Mouse (Mus musculus): ENCODE results near the gene Rfc4. TPM values are rescaled to one million over a fixed set of nuclear protein-coding genes. Genes with fewer than 3 reads are reported as not detected.

The Rfc4 gene
- polyA plus RNA-seq, 1 experiment from 2014 or later = 37.1 TPM

DNA sequence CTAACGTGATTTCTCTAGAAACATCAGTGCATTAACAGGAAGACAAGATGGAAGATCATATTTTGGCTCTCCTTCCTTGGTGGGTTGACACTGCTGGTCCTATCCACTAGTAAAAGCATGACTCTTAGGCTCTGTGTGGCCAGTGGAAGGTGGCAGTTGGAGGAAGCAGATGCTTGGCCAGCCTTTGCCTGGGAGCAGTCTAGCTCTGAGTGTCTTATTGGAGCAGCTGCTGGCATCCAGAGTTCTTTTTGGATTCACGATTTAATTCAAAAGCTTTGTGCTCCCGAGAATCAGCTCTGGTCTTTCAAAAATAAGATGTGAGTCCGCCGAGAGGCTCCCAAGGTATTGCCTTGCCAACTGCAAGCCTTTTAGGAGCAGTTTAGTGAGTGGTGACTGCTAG, 17.7 kb upstream of the Rfc4 start:
- no peak for ATAC-seq
- 80% methylated on average over 5 of the region's 5 CpGs for WGBS
- H3K4me2 ChIP-seq (ENCODE audit: low read length) = no peak overlapping the region
- no peak overlapping the region for H3K9ac ChIP-seq (ENCODE audit: low read depth, low read length)
- no peak overlapping the region for H3K27ac ChIP-seq (ENCODE audit: low read length)
- H3K27me3 ChIP-seq (ENCODE audit: control insufficient read depth, insufficient read depth, low read depth, low read length) = no peaks in the 10 kb centered on the region
- no peak overlapping the region for H3K4me3 ChIP-seq (ENCODE audit: low read depth, low read length)
- H3K36me3 ChIP-seq (ENCODE audit: control insufficient read depth, insufficient read depth, low read length) = no peaks in the 10 kb centered on the region
- H3K9me3 ChIP-seq (replicated peaks; ENCODE audit: control insufficient read depth, low read length, poor library complexity, severe bottlenecking) = no peaks in the 10 kb centered on the region
- no peaks in the 10 kb centered on the region for H3K4me1 ChIP-seq (ENCODE audit: control insufficient read depth, insufficient read depth, low read length)

DNA sequence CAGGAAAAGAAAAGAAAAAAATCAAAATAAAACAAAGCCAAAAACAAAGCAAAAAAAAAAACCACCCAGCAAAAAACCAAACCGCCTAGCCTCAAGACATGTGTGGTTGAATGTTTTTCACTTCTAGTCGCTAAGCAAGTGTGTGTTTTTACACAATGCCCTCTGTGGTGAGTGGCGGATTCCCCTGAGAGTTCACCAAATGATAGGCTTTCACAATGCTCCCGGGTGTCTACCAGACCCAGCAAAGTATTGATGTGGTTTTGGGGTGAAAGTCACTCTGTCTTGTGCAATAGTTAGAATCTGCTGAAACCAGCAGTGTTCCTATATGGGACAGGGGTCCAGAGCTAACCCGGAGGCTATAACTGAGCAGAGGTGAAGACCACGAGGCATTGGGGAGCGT, 16.8 kb upstream of the Rfc4 start:
- ATAC-seq = no peak
- H3K27ac ChIP-seq (ENCODE audit: low read length) = no peak overlapping the region
- 93% methylated on average over 7 of the region's 7 CpGs for WGBS
- no peaks in the 10 kb centered on the region for H3K4me1 ChIP-seq (ENCODE audit: control insufficient read depth, insufficient read depth, low read length)
- no peak overlapping the region for H3K4me3 ChIP-seq (ENCODE audit: low read depth, low read length)
- H3K4me2 ChIP-seq (ENCODE audit: low read length) = no peak overlapping the region
- no peaks in the 10 kb centered on the region for H3K9me3 ChIP-seq (replicated peaks; ENCODE audit: control insufficient read depth, low read length, poor library complexity, severe bottlenecking)
- H3K36me3 ChIP-seq (ENCODE audit: control insufficient read depth, insufficient read depth, low read length) = no peaks in the 10 kb centered on the region
- H3K27me3 ChIP-seq (ENCODE audit: control insufficient read depth, insufficient read depth, low read depth, low read length) = no peaks in the 10 kb centered on the region
- no peak overlapping the region for H3K9ac ChIP-seq (ENCODE audit: low read depth, low read length)

DNA sequence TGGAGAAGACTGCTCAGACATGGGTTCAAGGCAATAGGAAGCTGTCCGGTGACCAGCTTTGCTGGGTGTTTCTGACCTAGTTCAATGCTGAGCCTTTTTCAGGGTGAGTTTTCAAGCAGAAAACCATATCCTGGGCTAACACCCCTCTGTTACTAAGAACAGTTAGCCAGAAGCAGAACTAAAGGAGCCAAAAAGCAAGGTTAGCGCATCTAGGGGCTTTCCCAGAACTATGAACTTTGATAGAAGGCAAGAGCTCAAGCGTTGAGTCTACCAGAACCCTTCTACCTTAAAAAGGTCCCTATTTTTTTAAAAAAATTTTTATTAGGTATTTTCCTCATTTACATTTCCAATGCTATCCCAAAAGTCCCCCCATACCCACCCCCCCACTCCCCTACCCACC, 13.4 kb upstream of the Rfc4 start:
- Histone ChIP-seq H3K9ac (ENCODE audit: low read depth, low read length) (no peak overlapping the region), H3K9me3 (replicated peaks; ENCODE audit: control insufficient read depth, low read length, poor library complexity, severe bottlenecking) (no peaks in the 10 kb centered on the region)
- 96% methylated on average over 3 of the region's 3 CpGs for WGBS

DNA sequence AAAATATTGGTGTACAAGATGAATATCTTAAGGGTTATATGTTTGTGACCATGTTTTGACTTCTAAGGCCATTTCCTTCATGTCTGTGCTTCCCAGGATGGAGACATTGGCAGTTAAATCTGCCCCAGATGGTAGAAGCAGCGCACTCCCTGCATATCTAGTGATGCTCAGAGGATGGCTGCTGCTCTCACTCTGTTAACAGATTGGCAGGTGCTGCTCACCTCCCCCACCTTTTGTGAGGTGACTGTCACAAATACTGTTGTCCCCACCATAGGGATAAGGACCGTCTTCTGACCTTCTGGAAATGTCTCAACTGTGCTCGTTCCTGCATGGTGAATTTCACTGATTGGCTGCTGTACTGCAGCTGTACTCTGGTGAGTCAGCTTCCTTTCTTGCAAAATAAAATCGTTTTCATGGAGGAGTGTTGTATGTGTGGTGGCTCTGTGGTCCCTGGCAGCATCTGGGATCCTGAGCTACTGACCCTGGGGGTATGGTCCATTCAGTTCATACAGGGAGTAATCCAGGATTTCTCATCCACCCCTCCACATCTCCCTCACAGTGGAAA, 9.0 kb upstream of the Rfc4 start:
- WGBS = 73% methylated on average over 4 of the region's 4 CpGs
- no peaks in the 10 kb centered on the region for H3K9me3 ChIP-seq (replicated peaks; ENCODE audit: control insufficient read depth, low read length, poor library complexity, severe bottlenecking)
- H3K27ac ChIP-seq (ENCODE audit: low read length) = no peak overlapping the region
- no peak for ATAC-seq
- H3K9ac ChIP-seq (ENCODE audit: low read depth, low read length) = no peak overlapping the region
- H3K4me3 ChIP-seq (ENCODE audit: low read depth, low read length) = no peak overlapping the region
- H3K4me2 ChIP-seq (ENCODE audit: low read length) = no peak overlapping the region
- no peaks in the 10 kb centered on the region for H3K4me1 ChIP-seq (ENCODE audit: control insufficient read depth, insufficient read depth, low read length)
- H3K36me3 ChIP-seq (ENCODE audit: control insufficient read depth, insufficient read depth, low read length) = no peaks in the 10 kb centered on the region
- no peaks in the 10 kb centered on the region for H3K27me3 ChIP-seq (ENCODE audit: control insufficient read depth, insufficient read depth, low read depth, low read length)

More for the DNA sequence above, 13.4 kb upstream of the Rfc4 start:
- no peak for ATAC-seq
- no peaks in the 10 kb centered on the region for H3K36me3 ChIP-seq (ENCODE audit: control insufficient read depth, insufficient read depth, low read length)
- H3K4me3 ChIP-seq (ENCODE audit: low read depth, low read length) = no peak overlapping the region
- H3K27me3 ChIP-seq (ENCODE audit: control insufficient read depth, insufficient read depth, low read depth, low read length) = no peaks in the 10 kb centered on the region
- no peaks in the 10 kb centered on the region for H3K4me1 ChIP-seq (ENCODE audit: control insufficient read depth, insufficient read depth, low read length)
- no peak overlapping the region for H3K4me2 ChIP-seq (ENCODE audit: low read length)
- H3K27ac ChIP-seq (ENCODE audit: low read length) = no peak overlapping the region

DNA sequence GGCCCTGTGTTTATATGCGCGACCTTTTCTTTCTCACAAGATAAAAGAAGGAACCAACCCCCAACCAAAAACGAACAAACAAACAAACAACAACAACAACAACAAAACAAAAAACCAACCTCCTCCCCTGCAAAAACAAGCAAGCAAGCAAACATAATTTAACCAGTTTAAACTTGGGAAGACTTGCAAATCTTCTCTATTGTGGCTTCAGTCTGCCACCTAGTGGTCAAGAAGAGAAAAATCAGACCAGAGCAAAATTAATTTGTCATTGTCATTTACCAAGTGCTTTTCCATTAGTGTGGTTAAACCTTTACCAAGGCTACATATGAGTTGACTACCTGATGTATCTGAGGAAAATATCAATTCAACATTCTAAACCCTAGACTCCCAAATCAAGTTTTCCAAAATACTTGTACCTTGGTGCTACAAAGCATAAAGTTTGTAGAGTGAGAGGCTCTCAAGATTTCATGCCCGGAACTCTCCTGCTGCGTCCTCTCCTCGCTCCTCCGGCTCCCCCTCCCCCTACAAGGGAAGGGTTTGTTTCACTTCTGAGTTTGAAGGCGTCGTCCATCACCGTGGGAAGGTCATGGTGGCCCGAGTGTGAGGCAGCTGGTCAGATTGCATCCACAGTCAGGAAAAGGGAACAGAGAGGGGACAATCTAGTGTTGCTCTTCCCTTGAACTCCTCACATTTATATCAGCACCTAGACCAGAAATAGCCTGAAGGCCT, 8.0 kb upstream of the Rfc4 start:
- WGBS = 24% methylated on average over 11 of the region's 11 CpGs
- no peak for ATAC-seq

DNA sequence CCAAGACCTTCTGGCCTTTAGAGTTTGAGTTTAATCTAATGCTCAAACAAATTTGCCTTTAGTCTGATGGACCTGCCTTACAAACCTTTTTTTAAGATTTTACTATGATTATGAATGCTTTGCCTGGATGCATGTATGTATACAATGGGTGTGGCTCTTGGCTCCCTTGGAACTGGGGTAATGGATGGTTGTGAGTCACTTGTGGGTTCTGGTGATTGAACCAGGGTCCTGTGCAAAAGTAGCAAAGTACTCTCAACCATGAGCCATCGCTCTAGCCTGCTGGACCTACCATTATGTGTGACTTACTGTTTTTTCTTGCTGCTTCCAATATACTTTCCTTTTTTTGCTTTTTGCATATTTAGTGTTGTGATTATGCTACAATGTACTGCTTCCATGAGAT, 4.8 kb upstream of the Rfc4 start:
- WGBS = 96% methylated on average over 1 of the region's 1 CpGs
- no peak for ATAC-seq
- H3K4me2 ChIP-seq (ENCODE audit: low read length) = no peak overlapping the region
- H3K36me3 ChIP-seq (ENCODE audit: control insufficient read depth, insufficient read depth, low read length) = no peaks in the 10 kb centered on the region
- H3K4me1 ChIP-seq (ENCODE audit: control insufficient read depth, insufficient read depth, low read length) = peaks cover 10% of the 10 kb centered on the region
- H3K9me3 ChIP-seq (replicated peaks; ENCODE audit: control insufficient read depth, low read length, poor library complexity, severe bottlenecking) = no peaks in the 10 kb centered on the region
- H3K27me3 ChIP-seq (ENCODE audit: control insufficient read depth, insufficient read depth, low read depth, low read length) = no peaks in the 10 kb centered on the region
- no peak overlapping the region for H3K9ac ChIP-seq (ENCODE audit: low read depth, low read length)
- no peak overlapping the region for H3K4me3 ChIP-seq (ENCODE audit: low read depth, low read length)
- no peak overlapping the region for H3K27ac ChIP-seq (ENCODE audit: low read length)

More for the DNA sequence above, 8.0 kb upstream of the Rfc4 start:
- H3K27me3 ChIP-seq (ENCODE audit: control insufficient read depth, insufficient read depth, low read depth, low read length) = no peaks in the 10 kb centered on the region
- H3K9ac ChIP-seq (ENCODE audit: low read depth, low read length) = no peak overlapping the region
- H3K4me1 ChIP-seq (ENCODE audit: control insufficient read depth, insufficient read depth, low read length) = no peaks in the 10 kb centered on the region
- H3K27ac ChIP-seq (ENCODE audit: low read length) = no peak overlapping the region
- H3K36me3 ChIP-seq (ENCODE audit: control insufficient read depth, insufficient read depth, low read length) = no peaks in the 10 kb centered on the region
- H3K9me3 ChIP-seq (replicated peaks; ENCODE audit: control insufficient read depth, low read length, poor library complexity, severe bottlenecking) = no peaks in the 10 kb centered on the region
- no peak overlapping the region for H3K4me3 ChIP-seq (ENCODE audit: low read depth, low read length)
- no peak overlapping the region for H3K4me2 ChIP-seq (ENCODE audit: low read length)

DNA sequence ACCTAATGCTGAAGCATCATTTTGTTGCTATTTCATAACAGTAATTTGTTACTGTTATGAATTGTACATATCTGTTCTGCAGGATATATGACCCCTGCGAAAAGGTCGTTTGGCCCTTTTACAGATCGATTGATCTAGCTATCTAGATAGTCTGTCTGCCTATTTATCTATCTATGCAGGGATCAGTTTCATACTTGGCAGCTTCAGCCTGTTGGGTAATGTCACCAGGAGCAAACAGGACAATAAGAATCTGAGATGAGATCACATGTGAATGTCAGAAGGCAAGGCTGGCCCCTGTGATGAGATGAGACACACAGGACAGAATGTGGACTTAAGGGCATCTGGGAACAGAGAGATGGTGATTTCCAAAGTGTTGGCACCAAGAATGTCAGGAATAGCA, 2.8 kb upstream of the Rfc4 start:
- no peak overlapping the region for H3K27ac ChIP-seq (ENCODE audit: low read length)
- WGBS = 94% methylated on average over 3 of the region's 3 CpGs
- no peak for ATAC-seq

DNA sequence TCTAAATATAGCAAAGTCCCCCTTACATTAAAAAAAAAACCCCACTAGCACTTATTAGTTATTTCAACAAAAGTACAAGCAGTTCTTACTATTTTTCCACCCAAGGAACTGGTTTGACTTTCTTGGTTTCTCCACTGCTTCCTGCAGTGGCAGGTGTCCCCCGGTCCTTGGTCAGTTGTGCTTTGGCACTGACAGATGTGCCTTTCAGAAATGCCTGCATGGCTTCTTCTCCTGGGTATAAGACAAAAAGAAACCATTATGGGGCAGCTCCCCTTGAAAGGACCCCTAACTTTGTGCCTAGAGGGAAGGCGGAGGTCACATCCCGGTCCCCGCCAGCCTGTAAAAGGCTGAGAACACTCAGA, 245 bp downstream of the Rfc4 start:
- 0% methylated on average over 4 of the region's 4 CpGs for WGBS
- Histone ChIP-seq H3K4me3 (ENCODE audit: low read depth, low read length) (peak overlapping the region; percentile 76), H3K27ac (ENCODE audit: low read length) (peak overlapping the region; percentile 98), H3K9me3 (replicated peaks; ENCODE audit: control insufficient read depth, low read length, poor library complexity, severe bottlenecking) (no peaks in the 10 kb centered on the region), H3K27me3 (ENCODE audit: control insufficient read depth, insufficient read depth, low read depth, low read length) (no peaks in the 10 kb centered on the region), H3K4me1 (ENCODE audit: control insufficient read depth, insufficient read depth, low read length) (peaks cover 18% of the 10 kb centered on the region), H3K4me2 (ENCODE audit: low read length) (peak overlapping the region; percentile 96), H3K9ac (ENCODE audit: low read depth, low read length) (peak overlapping the region; percentile 94), H3K36me3 (ENCODE audit: control insufficient read depth, insufficient read depth, low read length) (peaks cover 2% of the 10 kb centered on the region; the same call in 1 of the 2 replicates)
- ATAC-seq = no peak

More for the DNA sequence above, 2.8 kb upstream of the Rfc4 start:
- Histone ChIP-seq H3K36me3 (ENCODE audit: control insufficient read depth, insufficient read depth, low read length) (no peaks in the 10 kb centered on the region), H3K9ac (ENCODE audit: low read depth, low read length) (no peak overlapping the region), H3K9me3 (replicated peaks; ENCODE audit: control insufficient read depth, low read length, poor library complexity, severe bottlenecking) (no peaks in the 10 kb centered on the region), H3K4me1 (ENCODE audit: control insufficient read depth, insufficient read depth, low read length) (peaks cover 18% of the 10 kb centered on the region), H3K4me3 (ENCODE audit: low read depth, low read length) (no peak overlapping the region), H3K27me3 (ENCODE audit: control insufficient read depth, insufficient read depth, low read depth, low read length) (no peaks in the 10 kb centered on the region), H3K4me2 (ENCODE audit: low read length) (no peak overlapping the region)

DNA sequence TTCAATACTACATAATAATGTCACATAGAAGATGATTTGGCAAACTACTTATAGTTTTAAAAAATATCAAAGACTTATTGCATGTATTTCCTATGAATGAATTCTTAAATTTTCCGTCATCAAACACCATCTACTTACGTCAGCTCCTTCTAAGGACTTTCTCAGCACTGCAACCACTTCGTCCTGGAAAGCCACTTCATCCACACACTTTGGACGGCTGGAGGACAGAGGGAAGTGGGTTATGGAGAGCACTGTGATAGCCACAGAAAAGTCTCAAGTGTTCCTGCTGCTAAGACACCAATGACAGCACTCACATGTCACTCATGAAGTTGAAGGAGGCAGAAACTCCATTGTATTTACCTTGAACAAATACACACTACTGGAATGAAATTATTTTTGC, 3.1 kb downstream of the Rfc4 start:
- ATAC-seq = no peak
- WGBS = 92% methylated on average over 4 of the region's 4 CpGs
- H3K9me3 ChIP-seq (replicated peaks; ENCODE audit: control insufficient read depth, low read length, poor library complexity, severe bottlenecking) = no peaks in the 10 kb centered on the region
- H3K27me3 ChIP-seq (ENCODE audit: control insufficient read depth, insufficient read depth, low read depth, low read length) = no peaks in the 10 kb centered on the region
- H3K4me1 ChIP-seq (ENCODE audit: control insufficient read depth, insufficient read depth, low read length) = peaks cover 18% of the 10 kb centered on the region
- H3K36me3 ChIP-seq (ENCODE audit: control insufficient read depth, insufficient read depth, low read length) = peaks cover 7% of the 10 kb centered on the region; the same call in 1 of the 2 replicates
- H3K27ac ChIP-seq (ENCODE audit: low read length) = no peak overlapping the region
- H3K4me2 ChIP-seq (ENCODE audit: low read length) = no peak overlapping the region
- no peak overlapping the region for H3K9ac ChIP-seq (ENCODE audit: low read depth, low read length)
- no peak overlapping the region for H3K4me3 ChIP-seq (ENCODE audit: low read depth, low read length)
